Mouse (Mus musculus) right cerebral cortex, postnatal 10 days (tissue): ENCODE measurements around the gene Brdt.

ENCODE experiments used
- DNase-seq, 2 experiments: peaks; one replicate each; pipeline ENCODE4 v3.0.0; 2021; ENCODE audit warnings: low spot score in 2 of 2

Gene Brdt

DNA sequence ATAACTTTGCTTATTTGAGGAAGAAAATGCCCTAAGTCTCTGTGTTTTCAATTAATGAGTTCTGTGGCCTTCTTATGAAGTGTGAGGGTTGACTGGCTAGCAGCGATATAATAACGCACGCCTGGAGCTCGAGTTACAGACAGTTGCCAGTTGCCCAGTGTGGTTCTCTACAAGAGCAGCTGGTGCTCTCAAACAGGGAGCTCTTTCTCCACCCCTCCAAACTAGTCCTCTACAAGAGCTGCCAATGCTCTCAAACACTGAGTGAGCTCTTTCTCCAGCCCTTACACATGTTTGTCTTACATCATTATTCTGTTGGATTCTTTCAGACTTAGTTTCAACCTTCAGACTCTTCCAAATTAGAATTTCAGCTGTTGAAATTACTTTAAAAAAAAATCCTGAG lies 80.4 kb downstream of the Brdt start:
- peak in 1 of 2 experiments; percentile 59 for DNase-seq

DNA sequence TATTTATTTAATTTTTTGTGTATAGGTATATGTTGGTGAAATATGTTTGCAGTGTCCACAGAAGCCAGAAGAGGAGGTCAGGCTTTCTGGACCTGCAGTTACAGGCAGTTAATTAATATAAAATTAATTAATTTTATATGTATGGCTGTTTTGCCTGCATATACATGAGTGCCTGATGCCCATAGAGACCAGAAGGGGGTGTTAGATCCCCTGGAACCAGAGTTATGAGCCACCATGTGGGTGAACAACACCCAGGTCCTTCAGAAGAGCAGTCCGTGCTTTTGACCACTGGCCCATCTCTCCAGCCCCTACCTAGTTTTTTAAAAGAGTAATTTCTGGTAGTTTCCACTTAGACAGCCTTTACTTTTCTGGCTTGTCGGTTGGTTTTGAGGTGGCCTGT lies 81.3 kb downstream of the Brdt start:
- DNase-seq = no peak

- no peak for DNase-seq
Measured at GRCm38 (mm10) chr5:107415098-107415497, 84.1 kb downstream of the Brdt start.

GRCm38 (mm10) chr5:107421676-107422075 lies 90.7 kb downstream of the Brdt start:
- DNase-seq = no peak

GRCm38 (mm10) chr5:107431249-107431648 lies 100.3 kb downstream of the Brdt start, which contains the start of gene Lpcat2b:
Gene Lpcat2b (plus strand): TSS chr5:107431549.
- DNase-seq = no peak

GRCm38 (mm10) chr5:107434001-107434400 lies 103.0 kb downstream of the Brdt start:
- no peak for DNase-seq

DNA sequence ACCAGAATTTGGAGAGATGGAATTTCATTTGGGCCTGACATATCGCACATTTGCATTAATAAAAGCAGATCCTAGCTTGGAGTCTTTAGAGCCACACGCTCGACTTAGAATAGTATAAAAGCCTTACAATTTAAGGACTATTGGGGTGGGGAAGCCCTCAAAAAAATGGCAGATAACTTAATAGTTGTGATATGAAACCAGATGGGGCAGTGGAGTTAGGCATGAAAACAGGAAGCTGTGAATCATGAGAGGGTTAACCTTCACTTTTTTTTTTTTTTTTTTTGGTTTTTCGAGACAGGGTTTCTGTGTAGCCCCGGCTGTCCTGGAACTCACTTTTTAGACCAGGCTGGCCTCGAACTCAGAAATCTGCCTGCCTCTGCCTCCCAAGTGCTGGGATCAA lies 105.2 kb downstream of the Brdt start:
- DNase-seq = no peak
